ENCODE assay signal across 8 mouse cellular contexts in the genomic region with DNA sequence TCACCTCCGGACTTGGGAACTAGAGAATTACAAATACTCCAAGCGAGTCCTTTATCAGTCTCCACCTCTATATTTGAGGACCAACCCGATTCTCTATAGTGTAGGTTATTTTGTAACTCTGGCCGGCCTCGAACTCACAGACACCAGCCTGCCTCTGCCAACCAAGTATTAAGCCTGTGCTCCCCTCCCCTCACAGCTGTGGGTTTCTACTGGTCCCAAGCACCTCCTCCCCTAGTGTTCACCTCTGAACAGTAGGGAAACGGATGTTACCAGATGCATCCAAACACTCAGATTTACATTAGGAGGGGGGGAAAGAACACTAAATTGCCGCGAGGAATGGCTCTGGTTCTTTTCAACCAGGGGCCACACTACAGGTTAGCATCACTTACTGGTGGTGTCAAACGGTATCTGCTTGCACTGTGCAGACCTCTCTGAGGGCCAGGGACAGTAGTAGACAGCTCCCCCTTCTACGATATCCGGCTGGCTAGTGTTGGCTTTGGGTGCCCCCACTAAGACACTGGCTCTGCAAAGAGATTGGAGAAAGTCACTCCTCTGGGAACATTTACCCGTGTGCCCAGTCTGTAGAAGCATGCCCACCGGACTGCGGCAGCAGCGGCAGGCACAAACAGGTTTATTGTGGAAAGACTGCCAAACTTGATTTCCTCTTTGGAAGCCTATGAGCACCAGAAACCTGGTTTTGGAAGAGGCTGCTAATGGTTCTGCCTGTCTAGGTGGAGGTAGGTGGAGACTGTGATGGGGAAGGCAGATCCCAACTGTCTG. TPM values are rescaled to one million over a fixed set of nuclear protein-coding genes. Genes with fewer than 3 reads are reported as not detected.
DNase-seq lines count a peak whose midpoint lies in the region; ATAC-seq and TF ChIP-seq lines count a peak whose summit lies in the region.

No protein-coding gene starts in this region.

- no peaks in the 10 kb centered on the region for H3K36me3 ChIP-seq in lung, embryonic 14.5 days (ENCODE audit: insufficient read depth)
- no peaks in the 10 kb centered on the region for H3K36me3 ChIP-seq in forebrain, embryonic 15.5 days
- no peaks in the 10 kb centered on the region for H3K36me3 ChIP-seq in limb, embryonic 11.5 days (ENCODE audit: control insufficient read depth, insufficient read depth, low read length)

- no peak for TF ChIP-seq CTCF in lung, embryonic 14.5 days (IDR thresholded peaks at IDR 0.05; ENCODE audit: low read depth)
- no peak for TF ChIP-seq CTCF in olfactory bulb, adult 2 months (IDR thresholded peaks at IDR 0.05; ENCODE audit: insufficient read depth, low read depth, low read length)

- H3K27ac ChIP-seq in lung, embryonic 14.5 days (ENCODE audit: low read depth) = no peak overlapping the region
- H3K27ac ChIP-seq in forebrain, embryonic 15.5 days (replicated peaks) = no peak overlapping the region
- H3K27ac ChIP-seq in limb, embryonic 11.5 days (replicated peaks; ENCODE audit: low read depth, low read length) = no peak overlapping the region
- H3K27ac ChIP-seq in olfactory bulb, adult 2 months (ENCODE audit: insufficient read depth, low read depth, low read length) = no peak overlapping the region

- peak overlapping the region; percentile 76 for H3K9ac ChIP-seq in lung, embryonic 14.5 days
- H3K9ac ChIP-seq in forebrain, embryonic 15.5 days (replicated peaks) = no peak overlapping the region
- H3K9ac ChIP-seq in limb, embryonic 11.5 days (ENCODE audit: low read length) = peak overlapping the region; percentile 78

- WGBS in lung, embryonic 14.5 days = 32% methylated on average over 15 of the region's 15 CpGs
- 76% methylated on average over 15 of the region's 15 CpGs for WGBS in forebrain, embryonic 15.5 days
- WGBS in limb, embryonic 11.5 days = 59% methylated on average over 15 of the region's 15 CpGs
- 74% methylated on average over 15 of the region's 15 CpGs for WGBS in olfactory bulb, adult 2 months

- peak overlapping the region; percentile 74 for H3K4me2 ChIP-seq in lung, embryonic 14.5 days
- peak overlapping the region; percentile 91 for H3K4me2 ChIP-seq in forebrain, embryonic 15.5 days (replicated peaks)
- peak overlapping the region; percentile 89 for H3K4me2 ChIP-seq in limb, embryonic 11.5 days (ENCODE audit: low read depth, severe bottlenecking)

- no peak for TF ChIP-seq POLR2A in olfactory bulb, adult 2 months (IDR thresholded peaks at IDR 0.05; ENCODE audit: insufficient read depth, low read depth, low read length)

- H3K4me3 ChIP-seq in lung, embryonic 14.5 days (ENCODE audit: low read depth, low read length) = peak overlapping the region; percentile 67
- peak overlapping the region; percentile 86 for H3K4me3 ChIP-seq in forebrain, embryonic 15.5 days
- peak overlapping the region; percentile 65 for H3K4me3 ChIP-seq in limb, embryonic 11.5 days (ENCODE audit: low read depth, low read length)
- peak overlapping the region; percentile 68 for H3K4me3 ChIP-seq in olfactory bulb, adult 2 months (ENCODE audit: insufficient read depth, low read depth, low read length)

- intact Hi-C loops in left cerebral cortex, postnatal 10 days (cut with DNase I) = loop anchor here (2.0 to 5.0 kb wide), 3 partner anchors 87 to 298 kb away; no protein-coding TSS in a partner anchor
- intact Hi-C loops in gastrocnemius, postnatal 14 days (cut with DNase I; ENCODE audit: low total_unique reads) = loop anchor here (5.0 to 10.0 kb wide), 3 partner anchors 84 to 288 kb away; no protein-coding TSS in a partner anchor

- no peaks in the 10 kb centered on the region for H3K9me3 ChIP-seq in lung, embryonic 14.5 days (ENCODE audit: low read depth, low read length)
- no peaks in the 10 kb centered on the region for H3K9me3 ChIP-seq in forebrain, embryonic 15.5 days
- no peaks in the 10 kb centered on the region; the same call in 1 of the 2 replicates for H3K9me3 ChIP-seq in limb, embryonic 11.5 days (ENCODE audit: control insufficient read depth, low read length)

- peaks cover 3% of the 10 kb centered on the region; the same call in 1 of the 2 replicates for H3K4me1 ChIP-seq in lung, embryonic 14.5 days (ENCODE audit: insufficient read depth)
- H3K4me1 ChIP-seq in forebrain, embryonic 15.5 days = peaks cover 7% of the 10 kb centered on the region
- H3K4me1 ChIP-seq in limb, embryonic 11.5 days (ENCODE audit: control insufficient read depth, insufficient read depth, low read length) = no peaks in the 10 kb centered on the region
- peaks cover 3% of the 10 kb centered on the region; the same call in 1 of the 2 replicates for H3K4me1 ChIP-seq in olfactory bulb, adult 2 months (ENCODE audit: control insufficient read depth, insufficient read depth, low read length)

- no peak for DNase-seq in lung, embryonic 14.5 days
- no peak for DNase-seq in lung, postnatal 14 days
- peak; percentile 51 for DNase-seq in limb, embryonic 11.5 days (ENCODE audit: low spot score)
- DNase-seq in left cerebral cortex, postnatal 10 days (ENCODE audit: extremely low spot score in 1 of 2, low spot score in 2 of 2) = no peak
- no peak for DNase-seq in gastrocnemius, postnatal 14 days
- DNase-seq in lung, postnatal 25 days (ENCODE audit: low spot score) = no peak

- peaks cover 10% of the 10 kb centered on the region; the same call in 1 of the 2 replicates for H3K27me3 ChIP-seq in lung, embryonic 14.5 days (ENCODE audit: insufficient read depth, low read length)
- H3K27me3 ChIP-seq in forebrain, embryonic 15.5 days = 0 out of 2 replicates have a peak, but pooled peaks cover 4% of the 10 kb centered on the region
- H3K27me3 ChIP-seq in limb, embryonic 11.5 days (ENCODE audit: control insufficient read depth, insufficient read depth, low read length) = no peaks in the 10 kb centered on the region

- no peak for ATAC-seq in lung, embryonic 14.5 days (ENCODE audit: insufficient read depth)
- ATAC-seq in forebrain, embryonic 15.5 days (replicated peaks) = no peak
- no peak for ATAC-seq in limb, embryonic 11.5 days (ENCODE audit: insufficient number of reproducible peaks, low FRiP score, low TSS enrichment, low read depth)

RNA-seq across cellular contexts. Expression of a gene that starts 1.1 kb away (rescaled TPM):
- polyA plus RNA-seq in lung, embryonic 14.5 days (2014; fragmentation: Nextera tagmentation; extraction: Ambion mirVana) = 42.6 and 44.1 TPM in 2 replicates
- 2.3 and 2.5 TPM in 2 replicates for polyA plus RNA-seq in forebrain, embryonic 15.5 days (2015; fragmentation: Nextera tagmentation; extraction: Ambion mirVana)
- 11.4 and 13.9 TPM in 2 replicates for polyA plus RNA-seq in limb, embryonic 11.5 days (2014; fragmentation: Nextera tagmentation; extraction: Ambion mirVana)
- polyA plus RNA-seq in olfactory bulb, adult 2 months (2012; ENCODE audit: insufficient read depth, insufficient read length, low replicate concordance, missing spikeins) = not detected in 2 replicates
- 1 to 10 TPM; 5.1 to 5.4 TPM for total RNA-seq in left cerebral cortex, postnatal 10 days (2021)
- total RNA-seq in gastrocnemius, postnatal 14 days (2021) = 1 to 10 TPM; 3.4 to 5.0 TPM
